Mouse (Mus musculus) kidney, adult 2 months (tissue): Measurements from ENCODE around the gene Phyhipl. TPM values are rescaled to one million over a fixed set of nuclear protein-coding genes. Genes with fewer than 3 reads are reported as not detected.

Experiments used
- DNase-seq: peaks from one replicate; pipeline ENCODE4 v3.0.0; 2021
- H3K27ac ChIP-seq: fragments of 200-500 bp; 2 replicates; pipeline ENCODE4 v1.5.1; 2012; ENCODE audit warnings: low read depth, low read length, control low read depth, inconsistent platforms; ENCODE audit not compliant: insufficient read depth
- H3K27me3 ChIP-seq: fragments of 200-500 bp; replicated peaks from 2 replicates; pipeline ENCODE4 v1.6.1; 2012; ENCODE audit warnings: mild to moderate bottlenecking, moderate library complexity, low read length, inconsistent platforms; ENCODE audit not compliant: control insufficient read depth, insufficient read depth
- H3K36me3 ChIP-seq: fragments of 200-500 bp; 2 replicates; pipeline ENCODE4 v1.6.1; 2012; ENCODE audit warnings: mild to moderate bottlenecking, moderate library complexity, low read length, inconsistent platforms; ENCODE audit not compliant: control insufficient read depth, insufficient read depth
- H3K4me1 ChIP-seq: fragments of 200-500 bp; 2 replicates; pipeline ENCODE4 v1.6.1; 2011; ENCODE audit warnings: low read length; ENCODE audit not compliant: control insufficient read depth, insufficient read depth
- H3K4me3 ChIP-seq: fragments of 200-500 bp; 2 replicates; pipeline ENCODE4 v1.5.1; 2011; ENCODE audit warnings: mild to moderate bottlenecking, low read depth, low read length, control low read depth; ENCODE audit not compliant: insufficient read depth
- CTCF ChIP-seq: fragments of 200-500 bp; conservative IDR thresholded peaks from 2 replicates; pipeline ENCODE4 v1.5.1; 2011; ENCODE audit warnings: low read depth, mild to moderate bottlenecking, control low read depth, low read length, moderate library complexity, mixed read lengths; ENCODE audit not compliant: insufficient read depth, insufficient read length
- POLR2A ChIP-seq: fragments of 200-500 bp; IDR thresholded peaks from one replicate; pipeline ENCODE4 v1.6.1; 2011; ENCODE audit warnings: low read depth, low read length, control low read depth
- WGBS: fragments of 180-500 bp; shearing (Covaris S2); methylation state at CpG from one replicate; pipeline ENCODE4 v1.1.7; 2018; 5-methylcytosine and 5-hydroxymethylcytosine counted together
- polyA plus RNA-seq: library from polyadenylated mRNA; depleted of rRNA; stranded (reverse); fragments of >200 nt; gene quantifications from 2 replicates; pipeline ENCODE4 v1.2.3, GENCODE M21; 2012; rRNA removed

The Phyhipl gene
- polyA plus RNA-seq, 1 experiment = 75.4 TPM

DNA sequence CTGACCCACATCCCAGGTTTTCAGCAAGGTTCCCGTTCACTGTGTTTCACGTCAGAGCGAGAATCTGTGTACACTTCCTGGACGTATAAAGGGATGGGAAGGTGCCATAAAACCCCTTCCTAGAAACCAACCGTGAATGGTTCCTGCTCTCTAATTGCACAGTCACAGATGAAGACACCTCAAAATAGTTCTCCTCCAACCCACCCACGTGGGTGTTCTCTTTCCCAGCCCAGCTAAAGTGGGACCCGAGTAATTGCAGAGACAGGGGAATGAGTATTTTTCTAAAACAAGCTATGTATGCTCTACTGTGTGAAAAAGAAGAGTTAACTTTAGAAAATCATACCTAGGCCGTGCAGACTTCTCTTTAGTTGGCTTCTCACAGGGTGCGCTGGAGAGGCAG is 140.9 kb downstream of the Phyhipl start:
- WGBS = 70% methylated on average over 9 of the region's 9 CpGs

DNA sequence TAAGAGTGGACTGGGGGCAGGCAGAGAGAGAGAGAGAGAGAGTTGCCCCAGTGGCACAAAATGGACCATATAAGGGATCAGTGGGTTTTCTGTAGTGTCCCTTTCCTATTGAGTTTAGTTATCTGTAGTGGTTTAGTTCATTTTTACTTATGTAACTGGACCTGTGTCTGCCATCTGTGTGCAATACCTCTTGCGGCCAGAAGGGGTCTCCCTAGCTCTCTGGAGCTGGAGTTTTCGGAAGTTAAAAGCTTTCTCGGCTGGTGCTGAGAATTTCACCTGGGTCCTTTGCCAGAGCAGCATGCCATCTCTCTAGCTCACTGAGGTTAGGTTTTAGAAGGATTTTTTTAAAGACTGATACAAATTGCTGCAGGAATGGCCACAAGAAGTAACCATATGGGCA is 147.9 kb downstream of the Phyhipl start:
- 92% methylated on average over 3 of the region's 3 CpGs for WGBS
- Histone ChIP-seq H3K27me3 (no peaks in the 10 kb centered on the region), H3K27ac (no peak overlapping the region), H3K4me1 (no peaks in the 10 kb centered on the region), H3K4me3 (no peak overlapping the region), H3K36me3 (no peaks in the 10 kb centered on the region)
- TF ChIP-seq CTCF = 0 out of 2 replicates have a peak, but pooled peaks have one; percentile 15
- TF ChIP-seq POLR2A = no peak
- no peak for DNase-seq

More for the DNA sequence above, 140.9 kb downstream of the Phyhipl start:
- H3K27me3 ChIP-seq = no peaks in the 10 kb centered on the region
- H3K4me1 ChIP-seq = no peaks in the 10 kb centered on the region
- no peak for DNase-seq
- no peak for TF ChIP-seq CTCF
- TF ChIP-seq POLR2A = no peak
- no peaks in the 10 kb centered on the region for H3K36me3 ChIP-seq
- no peak overlapping the region for H3K27ac ChIP-seq
- no peak overlapping the region for H3K4me3 ChIP-seq

Other genes starting within 250 kb of the Phyhipl start
- gene Fam13c, start 215.5 kb downstream of the Phyhipl start, polyA plus RNA-seq = 1.1 and 1.5 TPM in 2 replicates